Mouse (Mus musculus) ovary, adult 10 weeks (tissue): ENCODE data around the gene Neu2. TPM values are rescaled to one million over a fixed set of nuclear protein-coding genes. Genes with fewer than 3 reads are reported as not detected.

Experiments
- polyA plus RNA-seq: library from polyadenylated mRNA; stranded (reverse); fragments of 350-450 nt; fragmentation: Illumina TruSeq; extraction: RNeasy Lipid Tissue Mini Kit (QIAGEN cat#74804); gene quantifications from one replicate; pipeline ENCODE4 v1.2.3, GENCODE M21; 2014

Neu2 gene
- polyA plus RNA-seq = not detected

DNA sequence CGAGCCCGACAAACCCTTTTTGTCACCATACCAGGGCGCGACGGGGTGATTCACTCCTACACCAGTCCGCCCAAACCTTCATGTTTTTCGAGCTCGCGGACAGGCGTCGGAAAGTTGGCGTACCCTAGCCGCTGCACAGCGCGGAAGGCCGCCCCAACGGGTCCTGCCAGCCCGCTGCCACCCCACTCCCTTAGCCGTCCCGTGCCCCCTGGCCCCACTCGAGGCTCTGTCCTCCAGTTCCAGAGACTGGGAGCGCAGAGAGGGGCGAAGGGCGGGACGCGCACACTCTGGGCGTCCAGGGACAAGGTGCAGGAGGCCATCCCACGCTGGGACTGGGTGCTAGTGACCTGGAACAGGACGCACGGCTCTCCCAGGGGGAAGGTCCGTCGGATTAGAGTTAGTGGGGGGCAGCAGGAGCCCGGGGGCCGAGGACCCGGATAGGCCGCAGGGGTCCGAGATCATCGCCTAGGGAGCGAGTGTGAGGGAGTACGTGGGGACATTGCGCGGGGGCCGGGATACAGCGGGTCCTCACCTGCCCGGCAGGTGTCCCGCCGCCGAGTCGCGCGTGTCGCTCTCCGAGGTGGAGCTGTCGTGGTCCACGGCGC, at the start of gene Neu2:
TSS of gene Neu2 (plus strand) at position 329 of the 605 bp plus-strand sequence.

DNA sequence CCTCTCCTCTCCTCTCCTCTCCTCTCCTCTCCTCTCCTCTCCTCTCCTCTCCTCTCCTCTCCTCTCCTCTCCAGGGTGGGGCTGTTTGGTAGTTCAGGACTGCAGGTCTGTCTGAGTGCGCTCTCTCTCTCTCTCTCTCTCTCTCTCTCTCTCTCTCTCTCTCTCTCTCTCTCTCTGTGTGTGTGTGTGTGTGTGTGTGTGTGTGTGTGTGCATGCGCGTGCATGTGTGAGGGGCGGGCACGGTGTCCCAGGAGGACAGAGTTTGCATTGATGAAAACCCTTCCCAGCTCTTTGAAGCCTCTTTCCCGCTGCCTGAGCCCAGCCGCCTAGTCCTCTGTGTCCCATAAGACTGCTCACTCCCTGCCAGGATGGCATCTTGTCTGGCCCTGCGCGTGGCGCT, 39.7 kb upstream of the Neu2 start, which contains the start of gene Snorc:
TSS of gene Snorc (plus strand) at position 301 of the 400 bp plus-strand sequence.

DNA sequence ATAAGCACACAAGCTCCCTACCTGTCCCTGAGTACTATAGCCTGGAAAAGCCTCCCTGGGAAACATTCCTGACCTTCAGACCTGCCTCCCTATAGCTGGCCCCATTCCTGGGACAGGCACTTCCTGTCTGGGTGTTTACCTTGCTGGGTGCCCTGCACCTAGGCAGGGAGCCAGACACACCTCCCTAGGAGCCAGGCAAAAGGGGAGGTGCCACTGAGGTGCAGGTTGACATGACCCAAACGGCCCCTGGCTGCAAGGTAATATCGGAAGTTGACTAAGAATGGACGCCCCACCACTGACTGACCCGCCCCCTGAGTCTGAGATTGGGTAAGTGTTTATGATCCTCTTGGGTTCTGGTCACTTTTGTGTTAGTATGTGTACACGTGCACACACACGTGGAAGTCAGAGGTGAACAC, 64.1 kb downstream of the Neu2 start, which contains the start of gene Ngef:
TSS of gene Ngef (minus strand) at position 71 of the 416 bp plus-strand sequence.

DNA sequence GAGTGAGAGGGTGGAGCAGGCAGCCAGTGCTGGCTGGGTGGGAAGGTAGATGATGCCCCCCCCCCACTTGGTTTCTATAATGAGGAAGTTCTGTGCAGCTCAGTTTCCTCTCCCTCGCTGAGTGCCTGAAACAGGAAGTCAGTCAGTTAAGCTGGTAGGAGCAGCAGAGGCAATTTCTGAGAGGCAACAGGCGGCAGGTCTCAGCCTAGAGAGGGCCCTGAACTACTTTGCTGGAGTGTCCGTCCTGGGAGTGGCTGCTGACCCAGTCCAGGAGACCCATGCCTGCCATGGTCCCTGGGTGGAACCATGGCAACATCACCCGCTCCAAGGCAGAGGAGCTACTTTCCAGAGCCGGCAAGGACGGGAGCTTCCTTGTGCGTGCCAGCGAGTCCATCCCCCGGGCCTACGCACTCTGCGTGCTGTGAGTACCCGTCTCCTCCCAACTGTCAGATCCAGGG, 110.6 kb downstream of the Neu2 start, which contains the start of gene Inpp5d:
TSS of gene Inpp5d (plus strand) at position 102 of the 458 bp plus-strand sequence.

Other genes starting within 250 kb of the Neu2 start
- gene Efhd1, start 245.5 kb upstream of the Neu2 start, polyA plus RNA-seq = 197 TPM
- 115 TPM for gene Gigyf2, start 182.9 kb upstream of the Neu2 start, polyA plus RNA-seq
- not detected for gene Kcnj13, start 115.2 kb upstream of the Neu2 start, polyA plus RNA-seq
- not detected for gene Snorc, start 39.6 kb upstream of the Neu2 start, polyA plus RNA-seq
- 0.46 TPM for gene Ngef, start 64.0 kb downstream of the Neu2 start, polyA plus RNA-seq
- gene Inpp5d, start 110.4 kb downstream of the Neu2 start, polyA plus RNA-seq = 1.8 TPM
- 21.3 TPM for gene Atg16l1, start 246.0 kb downstream of the Neu2 start, polyA plus RNA-seq